Mouse (Mus musculus): ENCODE measurements at regions not wholly inside any gene's neighbourhood (a gene's known extent, or its start where the extent isn't known, plus 50 kb on each side); places are given as distances from the start of the nearest gene placed in this dataset.

DNA sequence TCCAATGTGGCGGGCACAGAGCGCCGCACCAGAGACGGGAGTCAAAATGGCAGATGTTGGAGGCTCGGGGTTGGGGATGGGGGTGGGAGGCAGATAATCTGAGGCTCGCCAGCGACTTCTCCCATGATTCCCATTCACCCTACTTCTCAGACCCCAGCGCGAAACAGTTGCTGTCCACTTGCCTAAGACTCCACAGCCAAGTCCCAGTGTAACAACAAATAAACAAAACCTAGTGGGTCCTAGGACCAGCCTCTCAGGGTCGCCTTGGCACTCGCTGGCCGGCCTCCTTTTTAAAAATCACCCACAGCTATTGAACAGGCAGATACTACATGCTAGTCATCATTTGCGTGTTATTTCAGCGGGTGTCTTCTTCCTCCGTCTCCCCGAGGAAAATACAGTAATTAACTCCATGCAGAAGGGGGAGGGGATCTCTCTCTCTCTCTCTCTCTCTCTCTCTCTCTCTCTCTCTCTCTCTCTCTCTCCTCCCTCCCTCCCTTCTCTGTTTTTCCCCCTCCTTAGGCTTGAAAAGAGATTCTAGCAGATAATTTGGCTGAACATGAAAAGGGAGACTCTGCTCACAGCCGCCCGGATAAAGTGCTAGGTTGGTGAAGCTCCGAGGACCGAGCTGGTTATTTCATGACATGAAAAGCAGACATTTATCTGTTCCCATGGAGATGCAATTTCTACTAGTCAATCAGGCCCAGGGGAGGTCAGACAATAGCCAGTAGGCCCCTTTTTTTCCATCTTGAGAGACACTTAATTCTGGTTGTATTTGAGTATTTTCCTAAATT is 71.9 kb upstream of the Zfp217 start:
- no peak for DNase-seq (ENCODE audit: low spot score in 2 of 2)

DNA sequence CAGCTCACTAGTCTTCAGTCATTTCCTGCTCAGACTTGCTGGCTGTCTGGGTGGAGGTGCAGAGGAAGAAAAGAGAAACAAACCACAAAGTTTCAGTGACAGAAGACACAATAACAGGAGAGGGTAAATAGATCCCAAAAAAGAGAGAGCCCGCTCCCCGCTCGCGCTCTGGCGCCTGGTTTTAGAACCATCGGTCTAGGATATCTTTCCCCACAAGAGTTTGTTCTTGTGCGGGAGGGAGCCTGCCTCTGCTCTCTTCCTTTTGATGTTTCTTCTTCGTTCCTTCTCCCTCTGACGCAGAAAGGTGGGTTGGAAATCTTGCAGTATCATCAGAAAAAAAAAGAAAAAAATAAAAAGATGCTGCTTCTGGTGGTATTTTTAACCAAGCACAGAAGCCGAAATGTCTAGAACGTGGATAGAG is 71.3 kb upstream of the Zfp217 start:
- no peak for DNase-seq (ENCODE audit: low spot score in 2 of 2)

DNA sequence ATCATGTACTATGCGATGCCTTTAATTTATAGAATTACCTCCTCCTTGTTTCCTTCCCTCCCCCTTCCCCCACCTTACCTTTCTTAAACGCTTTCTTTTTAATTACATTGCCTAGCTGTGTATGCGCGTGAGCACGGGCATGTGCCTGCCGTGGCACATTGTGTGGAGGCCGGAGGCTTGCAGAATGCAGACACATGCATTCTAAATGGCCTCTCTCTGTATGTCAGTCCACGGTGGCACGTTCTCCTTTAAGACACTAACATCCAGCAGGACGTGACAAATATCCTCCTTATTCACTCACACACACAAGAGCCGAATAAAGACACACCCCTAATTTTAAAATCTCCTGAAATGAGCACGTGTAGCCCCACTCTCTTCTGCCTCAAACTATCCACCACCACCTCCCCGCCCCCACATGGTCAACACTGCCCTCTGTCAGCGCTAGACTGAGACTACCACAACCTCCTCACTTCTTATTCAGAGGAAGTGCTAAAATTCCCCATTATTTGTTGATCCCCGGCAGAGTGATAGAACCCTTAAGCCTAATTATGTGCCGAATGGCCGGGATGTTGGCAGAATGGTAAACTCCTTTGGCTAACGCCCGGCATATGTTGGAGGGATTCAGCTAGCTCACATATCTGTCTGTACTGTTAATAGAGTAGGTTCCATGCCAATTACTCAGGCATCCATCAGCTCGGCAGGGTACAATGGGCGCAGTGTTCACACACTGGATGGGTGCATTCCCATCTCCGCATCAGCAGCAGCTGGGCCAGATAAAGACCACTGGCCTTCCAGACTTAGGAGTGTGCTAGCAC is 70.5 kb upstream of the Zfp217 start:
- DNase-seq (ENCODE audit: low spot score in 2 of 2), result peak; percentile 19 to 29

DNA sequence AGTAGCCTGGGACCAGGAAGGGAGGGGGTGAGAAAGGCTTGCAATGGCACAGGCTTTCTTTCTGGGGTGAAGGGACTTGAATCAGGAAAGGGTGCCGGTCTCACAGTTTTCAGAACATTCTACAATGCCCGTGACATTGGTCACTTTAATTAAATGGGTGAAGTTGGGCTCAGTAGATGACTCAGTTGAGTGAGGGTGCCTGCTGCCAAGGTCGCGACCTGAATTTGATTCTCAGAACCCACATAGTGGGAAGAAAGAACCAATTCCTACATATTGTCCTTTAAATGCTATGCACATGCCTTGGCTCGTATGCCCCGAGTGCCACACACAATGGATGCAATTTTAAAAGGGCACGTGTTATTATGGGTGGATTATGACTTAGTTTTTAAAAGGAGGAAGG is 68.4 kb upstream of the Zfp217 start:
- no peak for DNase-seq (ENCODE audit: low spot score in 2 of 2)

DNA sequence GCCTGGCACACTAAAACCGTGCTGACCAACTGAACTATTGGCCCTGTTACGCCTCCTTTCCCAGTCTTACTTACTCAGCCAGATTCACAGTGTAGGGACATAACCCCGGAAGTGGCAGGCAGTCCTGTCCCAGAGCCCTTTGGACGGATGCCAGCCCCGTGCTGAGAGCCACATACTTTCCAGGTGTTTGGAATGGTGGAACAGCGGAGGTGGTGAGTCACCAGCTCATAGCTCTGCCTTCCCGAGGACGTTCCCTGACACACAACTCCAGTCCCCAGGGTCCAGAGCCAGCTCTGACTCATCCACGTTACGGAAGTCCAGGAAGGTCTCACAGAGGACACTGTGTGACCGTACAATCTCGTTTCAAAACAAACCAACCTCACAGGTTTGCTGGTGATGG is 61.2 kb upstream of the Zfp217 start:
- no peak for DNase-seq (ENCODE audit: low spot score in 2 of 2)

DNA sequence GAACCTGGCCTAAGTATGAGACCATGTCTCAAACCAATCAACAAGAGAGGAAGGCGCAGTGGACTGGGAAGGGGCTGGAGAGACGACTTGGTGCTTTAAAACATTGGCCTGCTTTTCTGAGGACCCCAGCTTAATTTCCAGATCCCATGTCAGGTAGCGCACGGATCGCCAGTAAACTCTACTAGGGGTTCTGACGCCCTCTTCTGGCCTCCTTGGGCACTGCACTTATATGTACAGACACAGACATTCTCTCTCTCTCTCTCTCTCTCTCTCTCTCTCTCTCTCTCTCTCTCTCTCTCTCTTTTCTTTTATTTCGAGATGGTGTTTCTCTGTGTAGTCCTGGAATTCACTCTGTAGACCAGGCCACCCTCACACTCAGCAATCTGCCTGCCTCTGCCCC is 60.0 kb upstream of the Zfp217 start:
- no peak for DNase-seq (ENCODE audit: low spot score in 2 of 2)

DNA sequence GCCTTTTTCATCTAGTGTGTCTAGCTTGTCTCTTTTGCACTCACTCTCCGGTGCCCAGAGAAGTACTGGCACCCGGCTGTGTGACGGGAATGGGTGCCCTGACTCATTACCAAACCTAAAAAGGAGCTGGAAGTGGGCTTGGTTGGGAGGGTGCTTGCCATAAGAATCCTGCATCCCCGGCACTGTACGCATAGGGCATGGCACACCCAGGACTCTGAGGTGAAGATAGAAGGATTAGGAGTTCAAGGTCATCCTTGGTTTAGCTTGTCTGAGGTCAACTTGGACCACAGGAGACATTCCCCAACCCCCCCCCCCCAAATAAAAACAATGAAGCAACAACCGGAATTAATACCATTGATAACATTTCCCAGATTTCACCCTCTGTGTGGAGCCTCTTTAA is 59.5 kb upstream of the Zfp217 start:
- DNase-seq (ENCODE audit: low spot score in 2 of 2), result no peak

DNA sequence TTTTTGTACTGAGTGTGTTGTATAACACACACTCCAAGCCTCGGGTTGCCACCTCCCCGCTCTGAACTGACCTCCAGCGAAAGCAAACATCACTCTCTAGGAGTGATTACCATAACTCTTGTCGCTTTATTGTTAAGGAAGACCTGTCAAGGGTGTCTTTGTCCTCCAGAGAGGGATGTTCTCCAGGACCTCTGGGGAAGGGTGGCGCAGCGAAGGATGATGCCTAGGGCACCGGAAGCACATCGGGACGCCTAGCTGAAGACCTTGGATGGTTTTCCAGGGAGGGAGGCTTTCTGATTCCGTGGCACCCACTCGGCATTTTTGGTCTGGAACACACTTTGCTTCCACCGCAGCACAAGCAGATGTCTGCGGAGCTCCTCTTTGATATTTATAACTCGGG is 59.0 kb upstream of the Zfp217 start:
- no peak for DNase-seq (ENCODE audit: low spot score in 2 of 2)

DNA sequence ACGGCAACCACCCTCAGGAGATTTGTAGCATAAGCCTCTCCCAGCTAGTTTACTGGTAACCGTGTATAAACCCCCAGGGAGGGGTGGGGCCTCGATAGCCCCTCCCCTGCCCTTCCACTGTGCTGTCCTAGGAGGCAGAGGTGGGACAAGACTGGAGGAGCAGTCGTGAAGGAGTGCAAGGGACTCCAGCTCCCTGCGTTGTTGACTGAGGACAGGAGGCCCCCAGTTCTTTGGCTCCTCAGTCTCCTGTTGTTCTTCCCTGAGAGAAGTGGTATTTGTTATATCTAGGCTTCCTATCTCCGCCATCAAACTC is 58.5 kb upstream of the Zfp217 start:
- no peak for DNase-seq (ENCODE audit: low spot score in 2 of 2)

DNA sequence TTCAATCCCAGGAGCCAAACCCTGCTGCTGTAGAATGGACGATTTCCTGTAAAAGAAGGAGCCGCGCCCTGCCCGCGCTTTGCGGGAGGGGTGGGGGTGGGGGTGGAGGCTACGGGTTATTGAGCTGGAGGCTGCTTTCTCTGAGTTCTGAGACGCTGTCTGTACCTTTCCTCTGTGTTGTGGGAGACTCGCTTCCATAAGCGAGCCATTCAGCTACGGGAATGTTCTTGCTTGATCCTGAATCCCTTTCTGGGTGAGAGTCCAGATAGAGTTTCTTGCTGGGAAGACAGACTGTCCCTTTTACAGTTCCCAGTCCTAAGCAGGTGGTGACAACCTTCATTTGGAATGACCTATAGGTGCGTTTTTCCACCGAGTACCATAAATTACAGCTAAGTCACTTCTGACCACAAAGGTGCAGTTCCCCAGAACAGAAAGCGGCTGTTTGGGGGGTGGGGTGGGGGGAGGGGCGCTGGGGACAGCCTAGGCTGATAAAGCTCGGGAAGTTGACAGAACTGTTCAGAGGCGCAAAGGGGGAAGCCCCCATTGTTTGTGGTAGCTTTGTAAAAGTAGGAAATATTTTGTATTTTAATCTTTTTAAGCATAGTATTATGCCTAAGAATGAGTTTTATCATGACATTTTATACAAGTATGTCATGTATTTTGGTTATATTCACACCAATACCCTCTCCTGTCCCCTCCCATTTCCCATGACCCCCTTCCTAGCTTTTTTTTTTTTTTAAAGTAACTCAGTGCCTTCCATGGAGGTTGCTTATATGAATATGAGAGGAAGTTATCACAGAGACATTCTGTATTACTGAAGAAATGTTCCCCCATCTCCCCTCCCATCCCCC is 57.9 kb upstream of the Zfp217 start:
- no peak for DNase-seq (ENCODE audit: low spot score in 2 of 2)

DNA sequence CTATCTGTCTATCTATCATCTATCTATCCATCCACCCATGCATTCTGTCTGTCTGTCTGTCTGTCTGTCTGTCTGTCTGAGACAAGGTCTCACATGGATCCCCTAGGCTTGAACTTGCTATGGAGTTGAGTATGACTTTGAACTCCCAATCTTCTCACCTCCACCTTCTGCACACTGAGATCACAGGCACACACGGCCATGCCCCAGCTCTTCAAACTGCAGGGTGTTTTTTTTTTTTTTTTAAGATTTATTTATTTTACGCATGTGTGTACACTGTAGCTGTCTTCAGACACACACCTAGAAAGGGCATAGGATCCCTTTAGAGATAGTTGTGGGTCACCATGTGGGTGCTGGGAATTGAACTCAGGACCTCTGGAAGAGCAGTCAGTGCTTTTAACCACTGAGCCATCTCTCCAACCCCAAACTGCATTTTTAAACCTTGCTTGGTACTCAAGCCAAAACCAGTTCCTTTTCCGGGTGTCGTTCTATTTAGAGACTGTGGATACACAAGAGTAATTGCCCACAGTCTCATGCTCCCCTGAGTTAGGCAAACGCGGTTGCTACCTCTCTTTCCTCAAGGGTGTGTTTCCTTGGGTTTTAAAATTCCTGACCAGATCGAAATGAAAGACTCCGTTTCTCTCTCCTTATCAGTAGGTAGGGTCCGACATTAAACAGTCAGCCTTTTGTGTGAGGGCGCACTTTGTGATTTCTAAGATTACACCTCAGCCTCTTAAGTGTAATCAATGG is 57.0 kb upstream of the Zfp217 start:
- no peak for DNase-seq (ENCODE audit: low spot score in 2 of 2)

DNA sequence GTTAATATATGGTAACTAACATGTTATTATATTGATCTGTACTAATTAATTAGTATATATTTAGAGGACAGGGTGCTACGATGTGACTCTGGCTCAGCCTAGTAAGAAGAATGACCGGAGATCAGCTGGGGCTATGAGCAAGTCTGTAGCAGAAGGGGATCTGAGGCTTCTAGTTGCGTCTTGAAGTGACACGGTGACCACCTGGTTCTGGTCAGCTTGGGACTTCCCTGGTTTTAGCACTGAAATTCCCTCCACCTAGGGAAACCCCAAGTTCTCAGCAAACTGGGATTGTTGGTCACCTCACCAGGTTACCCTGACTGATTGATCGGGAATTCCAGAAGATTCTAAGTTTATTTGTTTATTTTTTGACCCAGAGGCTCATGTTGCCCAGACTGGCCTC is 55.6 kb upstream of the Zfp217 start:
- no peak for DNase-seq (ENCODE audit: low spot score in 2 of 2)

DNA sequence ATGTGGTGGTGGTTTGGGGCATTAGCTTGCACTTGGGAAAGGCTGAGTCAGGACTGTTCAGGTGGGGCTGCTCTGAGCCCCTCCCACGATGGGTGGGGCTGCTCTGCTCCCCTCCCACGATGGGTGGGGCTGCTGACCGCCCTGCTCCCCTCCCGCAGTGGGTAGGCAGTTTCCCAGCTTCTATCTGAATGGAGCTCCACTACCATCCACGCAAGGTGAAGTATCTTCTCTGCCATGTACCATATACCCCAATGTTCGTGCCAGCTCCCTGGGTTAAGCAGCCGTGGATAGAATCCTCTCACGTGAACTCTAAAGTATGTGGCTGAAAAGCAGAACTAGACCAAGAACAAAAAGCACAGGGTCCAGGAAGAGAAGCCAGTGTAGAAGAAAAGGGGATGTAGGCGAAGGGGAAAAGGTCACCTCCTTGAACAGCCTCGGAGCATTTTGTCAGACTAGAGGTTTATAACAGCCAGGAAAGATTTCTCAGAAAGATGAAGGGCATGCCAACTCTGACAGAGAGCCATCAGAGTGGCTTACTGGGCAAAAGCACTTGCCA is 54.0 kb upstream of the Zfp217 start:
- no peak for DNase-seq (ENCODE audit: low spot score in 2 of 2)
